In genomic region chr2:78173784-78174183, GRCm38 (mm10) we compare ENCODE assay signal across 19 mouse cellular contexts.
"Had no signal": no experiment of that assay in that cellular context is flagged by ENCODE, and none has a peak within 500 bp of the region (broad histone marks: within the 10 kb centered on the region; RNA-seq: fewer than 3 reads in every experiment).

No protein-coding gene starts in this region.

- H3K4me3 ChIP-seq: midbrain, embryonic 10.5 days; midbrain, embryonic 12.5 days; myocyte; neural tube, embryonic 13.5 days; neural tube, embryonic 15.5 days had no signal

- H3K27me3 ChIP-seq: midbrain, embryonic 12.5 days; neural tube, embryonic 13.5 days; neural tube, embryonic 15.5 days had no signal

- ATAC-seq: midbrain, embryonic 16.5 days had no signal

- H3K9me3 ChIP-seq: midbrain, embryonic 10.5 days; midbrain, embryonic 12.5 days; neural tube, embryonic 13.5 days; neural tube, embryonic 15.5 days had no signal

- H3K4me2 ChIP-seq: lung, embryonic 14.5 days; midbrain, embryonic 12.5 days; neural tube, embryonic 13.5 days; neural tube, embryonic 15.5 days had no signal

- DNase-seq: lung, adult 18-20 months; lung, embryonic 14.5 days; lung, postnatal 10 days; lung, postnatal 4 days; midbrain, embryonic 14.5 days; retina, postnatal 1 day; right cerebral cortex, adult 18-20 months; right cerebral cortex, postnatal 25 days; right cerebral cortex, postnatal 4 days; spleen, adult 18-20 months; thymus, adult 18-20 months; thymus, postnatal 14 days; thymus, postnatal 36 days had no signal

- H3K4me1 ChIP-seq: midbrain, embryonic 10.5 days; midbrain, embryonic 12.5 days; neural tube, embryonic 13.5 days; neural tube, embryonic 15.5 days had no signal

- H3K9ac ChIP-seq: lung, embryonic 14.5 days; midbrain, embryonic 12.5 days; neural tube, embryonic 13.5 days; neural tube, embryonic 15.5 days had no signal

- H3K36me3 ChIP-seq: midbrain, embryonic 10.5 days; midbrain, embryonic 12.5 days; neural tube, embryonic 13.5 days; neural tube, embryonic 15.5 days had no signal

- H3K27ac ChIP-seq: midbrain, embryonic 10.5 days; midbrain, embryonic 12.5 days; neural tube, embryonic 13.5 days; neural tube, embryonic 15.5 days had no signal
